Mouse (Mus musculus) left cerebral cortex, postnatal 14 days (tissue): ENCODE data around the gene Hemgn. TPM values are rescaled to one million over a fixed set of nuclear protein-coding genes. Genes with fewer than 3 reads are reported as not detected.

Source experiments
- DNase-seq, 2 experiments: peaks; one replicate each; pipeline ENCODE4 v3.0.0; 2021 to 2022; ENCODE audit warnings: low spot score in 2 of 2, mixed read lengths in 1 of 2
- intact Hi-C: fragments of 180-260 bp; cut with DNase I; formaldehyde crosslinking; loops from one replicate; pipeline ENCODE4 v1.15.1; 2025
- total RNA-seq, 2 experiments: library from RNA; stranded (reverse); gene quantifications; 2 replicates each; pipeline ENCODE4 v1.2.3; 2021

Hemgn gene
- total RNA-seq, 2 experiments from 2014 or later, result not detected

- no peak for DNase-seq
These were observed 9.3 kb upstream of the Hemgn start for GRCm38 (mm10) chr4:46422625-46423024.

DNA sequence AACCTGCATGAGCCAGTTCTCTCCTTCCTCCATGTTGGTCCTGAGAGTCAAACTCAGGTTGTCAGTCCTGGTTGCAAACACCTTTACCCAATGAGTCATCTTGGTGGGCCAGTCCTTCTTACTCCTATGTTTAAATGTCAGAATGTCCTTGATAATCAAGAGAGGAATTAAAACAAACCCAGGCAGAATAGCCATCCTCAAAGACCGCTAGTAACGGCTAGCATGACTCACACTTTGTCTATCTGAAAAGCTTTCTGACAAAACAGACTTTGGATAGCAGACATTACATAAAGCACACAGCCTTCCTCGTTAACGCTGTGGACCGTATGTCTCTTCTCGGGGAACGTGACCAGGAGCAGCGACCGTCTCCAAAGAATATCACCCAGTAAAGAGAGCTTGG, 5.5 kb upstream of the Hemgn start:
- no peak for DNase-seq
- intact Hi-C loops, result no loop called here

More at GRCm38 (mm10) chr4:46422625-46423024, 9.3 kb upstream of the Hemgn start:
- intact Hi-C loops, result no loop called here

GRCm38 (mm10) chr4:46417491-46417890, 4.2 kb upstream of the Hemgn start:
- intact Hi-C loops, result no loop called here
- DNase-seq, result no peak

- no peak for DNase-seq
- intact Hi-C loops, result no loop called here
These were observed 1.2 kb downstream of the Hemgn start for GRCm38 (mm10) chr4:46412113-46412512.

DNA sequence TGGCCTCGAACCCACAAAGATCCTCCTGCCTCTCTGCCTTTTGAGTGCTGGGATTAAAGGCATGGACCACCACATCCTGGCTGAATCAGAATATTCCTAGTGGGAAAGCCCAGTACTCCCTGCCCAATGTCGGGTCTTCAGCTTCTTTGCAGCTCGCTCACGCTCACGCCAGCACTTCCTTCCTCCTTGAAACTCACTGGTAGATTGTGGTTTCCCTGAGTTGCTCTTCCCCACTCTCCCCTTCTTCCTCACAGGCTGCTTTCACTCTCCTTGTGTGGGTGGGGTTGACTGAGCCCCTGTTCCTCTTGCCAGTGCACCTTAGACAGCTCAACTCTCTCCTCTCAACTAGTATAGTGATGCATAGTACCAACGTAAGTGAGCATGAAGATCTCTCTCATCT, 1.8 kb downstream of the Hemgn start:
- no peak for DNase-seq
- intact Hi-C loops, result no loop called here

DNA sequence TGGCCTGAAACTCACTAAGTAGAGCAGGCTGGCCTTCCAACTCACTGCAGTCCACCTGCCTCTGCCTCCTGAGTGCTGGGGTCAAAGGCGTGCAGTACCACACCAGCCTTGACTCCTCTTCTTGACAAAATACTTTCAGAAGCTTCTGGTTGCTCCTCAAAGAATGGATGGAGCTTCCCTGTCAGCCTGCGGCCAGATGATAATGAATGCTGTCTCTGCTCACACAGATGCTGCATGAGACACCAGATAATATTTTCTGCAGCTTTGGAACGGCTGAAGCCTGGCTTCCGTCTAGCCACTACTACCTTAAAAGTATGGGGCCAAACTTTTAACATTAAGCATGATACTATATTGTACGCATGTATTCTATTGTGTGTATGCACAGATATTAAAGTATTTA, 2.6 kb downstream of the Hemgn start:
- DNase-seq, result no peak
- intact Hi-C loops, result no loop called here

DNA sequence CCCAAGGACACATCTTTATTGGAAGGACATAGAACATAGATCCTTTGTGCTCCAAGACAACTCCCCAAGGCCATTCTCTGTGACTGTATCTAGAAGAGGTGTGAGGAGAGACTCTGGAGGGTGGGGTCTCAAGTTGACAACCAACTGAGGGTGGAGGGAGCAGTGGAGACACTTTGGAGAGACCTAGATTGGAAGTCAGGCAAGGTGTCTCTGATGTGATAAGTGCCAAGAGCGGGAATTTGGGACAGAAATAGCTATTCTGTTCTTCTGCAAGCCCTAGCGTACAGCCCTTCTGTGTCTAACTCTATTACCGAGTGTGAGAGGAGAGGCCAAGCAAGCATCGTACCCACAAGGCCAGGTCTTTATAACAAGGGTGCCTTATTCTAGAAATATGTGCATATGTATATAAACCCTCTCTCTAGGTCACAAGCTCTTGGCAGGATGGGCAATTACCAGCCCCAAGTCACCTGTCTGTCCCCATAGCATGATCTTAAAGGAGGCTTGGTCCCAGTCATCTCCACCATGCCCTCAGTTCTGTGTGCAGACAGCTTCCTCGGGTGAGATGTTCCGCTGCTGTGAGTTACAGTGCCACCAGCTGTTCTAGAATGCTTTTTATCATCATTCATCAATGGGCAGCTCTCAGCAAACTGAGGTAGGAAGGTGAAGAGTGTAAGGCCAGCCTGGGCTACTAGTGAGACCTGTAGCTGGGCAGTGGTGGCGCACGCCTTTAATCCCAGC, 6.2 kb downstream of the Hemgn start:
- no peak for DNase-seq
- intact Hi-C loops, result no loop called here

GRCm38 (mm10) chr4:46404042-46404795, 9.1 kb downstream of the Hemgn start:
- no peak for DNase-seq
- intact Hi-C loops, result no loop called here

GRCm38 (mm10) chr4:46398839-46399238, 14.5 kb downstream of the Hemgn start:
- DNase-seq, result no peak
- intact Hi-C loops, result loop anchor here (10.0 kb wide), 1 partner anchor 256 kb away; the partner anchor contains the start of gene Tbc1d2

- intact Hi-C loops, result loop anchor here (10.0 kb wide), 1 partner anchor 259 kb away; the partner anchor contains the start of gene Tbc1d2
- DNase-seq, result no peak
These were observed 17.6 kb downstream of the Hemgn start for GRCm38 (mm10) chr4:46395736-46396135.

DNA sequence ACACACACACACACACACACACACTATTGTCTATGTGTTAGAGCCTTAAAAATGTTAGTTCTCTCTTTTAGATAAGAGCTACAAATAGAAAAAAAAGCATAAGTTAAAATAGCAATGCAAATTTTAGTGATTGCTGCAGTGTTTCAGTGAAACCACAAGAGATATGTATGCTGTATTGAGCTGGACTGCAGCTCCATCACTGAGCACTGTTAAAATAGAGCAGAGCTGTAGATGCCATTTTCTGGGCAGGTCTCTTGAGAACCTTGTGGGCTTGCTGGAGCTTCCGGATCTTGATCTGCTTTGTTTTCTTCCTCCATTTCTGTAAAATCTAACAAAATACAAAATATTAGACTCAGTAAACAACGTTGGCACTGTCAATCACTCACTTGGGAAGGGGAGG, 18.9 kb downstream of the Hemgn start:
- intact Hi-C loops, result loop anchor here (10.0 kb wide), 1 partner anchor 260 kb away; the partner anchor contains the start of gene Tbc1d2
- DNase-seq, result no peak

GRCm38 (mm10) chr4:46390390-46390970, 22.8 kb downstream of the Hemgn start:
- intact Hi-C loops, result loop anchor here (10.0 kb wide), 1 partner anchor 264 kb away; the partner anchor contains the start of gene Tbc1d2
- peak; percentile 81 to 82 for DNase-seq

DNA sequence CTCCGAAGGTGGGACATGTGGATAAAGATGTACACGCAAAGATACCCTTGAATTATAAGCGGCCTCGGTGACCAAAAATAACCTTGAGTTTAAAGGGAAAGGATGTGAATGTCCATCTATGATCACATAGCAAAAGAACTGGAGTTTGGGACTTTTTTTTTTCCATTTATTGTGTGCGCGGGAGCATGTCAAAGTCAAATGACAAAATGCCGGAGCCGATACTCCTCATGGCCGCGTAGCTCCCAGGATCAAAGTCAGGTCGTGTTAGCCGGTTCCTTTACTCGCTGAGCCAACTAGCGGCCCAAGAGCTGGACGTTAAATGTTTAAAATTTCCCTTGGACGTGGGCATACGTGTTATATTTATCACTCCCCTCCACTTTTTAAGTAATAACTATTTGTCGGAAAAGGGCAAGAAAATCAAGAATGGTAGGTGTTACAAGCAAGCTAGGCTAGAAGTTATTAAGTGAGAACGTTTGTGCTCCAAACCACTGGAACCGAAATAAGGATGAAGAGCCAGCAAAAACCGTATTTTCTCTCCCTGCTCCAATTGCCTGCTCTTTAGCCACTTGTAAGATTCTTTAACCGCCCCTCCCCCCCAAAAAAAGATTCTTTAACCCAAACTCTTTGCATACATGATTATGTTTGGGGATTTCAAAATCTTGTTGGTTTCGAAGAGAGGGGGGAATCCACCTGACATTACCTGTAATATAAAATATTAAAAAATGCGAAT, 23.5 kb downstream of the Hemgn start:
- DNase-seq, result peak in 1 of 2 experiments; percentile 31
- intact Hi-C loops, result loop anchor here (2.0 to 10.0 kb wide), 2 partner anchors 61 to 265 kb away; partner anchors contain the start of genes Anp32b and Tbc1d2

DNA sequence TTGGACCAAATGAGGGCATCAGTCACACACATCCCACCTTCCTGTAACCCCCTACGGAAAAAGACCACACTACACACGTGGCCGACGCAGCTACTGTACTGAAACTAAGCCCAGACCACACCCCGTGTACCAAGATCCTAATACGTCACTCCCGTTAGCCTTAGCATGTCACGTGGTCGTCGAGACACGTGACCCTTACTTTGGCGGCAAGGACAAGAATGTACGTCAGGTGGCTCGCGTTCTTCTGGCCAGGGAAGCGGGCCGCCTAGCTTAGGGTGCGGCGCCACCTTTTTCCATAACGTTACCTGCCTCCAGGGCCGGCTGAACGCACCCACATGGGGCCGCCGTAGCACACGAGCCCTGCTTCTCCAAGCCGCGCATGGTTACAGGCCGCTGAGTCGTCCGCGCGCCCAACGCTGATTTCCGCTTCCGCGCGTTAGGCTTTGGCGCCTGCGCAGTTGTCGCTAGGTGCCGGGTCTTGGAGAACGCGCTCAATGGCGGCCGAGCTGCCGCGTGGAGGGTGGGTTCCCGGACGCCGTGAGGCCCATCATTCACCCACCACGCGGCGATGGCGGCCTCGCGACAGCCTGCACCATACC, 24.2 kb downstream of the Hemgn start, which contains the start of gene Trmo:
TSS of gene Trmo (minus strand) at position 425 of the 599 bp plus-strand sequence.
- DNase-seq, result peak; percentile 96
- intact Hi-C loops, result loop anchor here (2.0 kb wide), 1 partner anchor 62 kb away; the partner anchor contains the start of gene Anp32b

- intact Hi-C loops, result loop anchor here (2.0 kb wide), 1 partner anchor 62 kb away; the partner anchor contains the start of gene Anp32b
- DNase-seq, result no peak
These were observed 24.8 kb downstream of the Hemgn start for GRCm38 (mm10) chr4:46388556-46388955.

DNA sequence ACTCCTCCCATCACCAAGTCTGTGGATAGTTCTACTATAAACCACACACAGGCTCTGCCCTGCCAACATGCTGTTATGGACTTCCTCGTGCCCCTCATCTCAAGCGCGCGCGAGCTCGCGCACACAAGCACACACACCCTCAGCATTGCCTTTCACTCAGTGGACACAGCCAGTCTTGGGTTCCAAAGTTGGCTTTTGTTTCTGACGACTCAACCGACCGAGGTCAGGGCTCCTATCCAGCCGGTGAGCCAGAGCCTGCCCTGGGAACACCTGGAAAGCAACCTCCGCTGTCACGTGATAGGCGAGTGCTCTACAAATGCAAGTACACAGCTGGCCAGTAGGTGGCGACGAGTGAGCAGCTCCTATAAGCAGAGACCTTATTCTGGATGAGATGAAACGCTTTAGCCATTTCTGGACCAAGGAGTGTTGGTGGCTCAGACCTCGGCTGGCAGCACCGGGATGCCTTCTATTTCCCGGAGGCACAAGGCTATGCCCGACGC, 38.4 kb downstream of the Hemgn start:
- intact Hi-C loops, result loop anchor here (2.0 kb wide), 1 partner anchor 172 kb away; no protein-coding TSS in a partner anchor
- peak; percentile 86 to 88 for DNase-seq

DNA sequence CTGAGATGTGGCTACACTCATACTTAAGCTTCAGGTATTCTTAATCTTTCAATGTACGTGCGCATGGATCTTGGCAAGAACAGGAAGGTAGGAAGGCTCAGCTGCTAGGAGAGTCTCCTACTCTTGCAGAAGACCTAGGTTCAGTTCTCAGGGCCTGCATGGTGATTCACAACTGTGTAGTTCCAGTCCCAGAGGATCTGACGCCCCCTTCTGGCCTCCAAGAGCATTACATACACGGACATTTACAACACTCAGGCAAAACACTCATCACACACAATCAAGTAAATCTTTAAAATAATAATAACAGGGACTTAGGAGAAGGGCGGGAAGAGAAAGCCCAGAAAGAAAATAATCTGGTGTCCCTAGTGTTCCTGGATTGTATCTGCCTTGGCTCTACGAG, 38.9 kb downstream of the Hemgn start:
- intact Hi-C loops, result loop anchor here (2.0 kb wide), 1 partner anchor 172 kb away; no protein-coding TSS in a partner anchor
- peak; percentile 32 to 37 for DNase-seq

GRCm38 (mm10) chr4:46371030-46371429, 42.3 kb downstream of the Hemgn start:
- DNase-seq, result peak; percentile 28 to 33
- intact Hi-C loops, result no loop called here
